Mouse (Mus musculus) heart, adult 2 months (tissue): ENCODE data around the gene Ackr1.

ENCODE experiments used
- CTCF ChIP-seq: fragments of 200-600 bp; IDR thresholded peaks from 2 replicates; pipeline ENCODE4 v1.8.1; 2022; ENCODE audit warnings: antibody characterized with exemption, mild to moderate bottlenecking, moderate library complexity
- EP300 ChIP-seq: fragments of 200-500 bp; IDR thresholded peaks from 2 replicates; pipeline ENCODE4 v1.6.1; 2011; ENCODE audit warnings: low read depth, low read length, control low read depth; ENCODE audit not compliant: insufficient read depth

DNA sequence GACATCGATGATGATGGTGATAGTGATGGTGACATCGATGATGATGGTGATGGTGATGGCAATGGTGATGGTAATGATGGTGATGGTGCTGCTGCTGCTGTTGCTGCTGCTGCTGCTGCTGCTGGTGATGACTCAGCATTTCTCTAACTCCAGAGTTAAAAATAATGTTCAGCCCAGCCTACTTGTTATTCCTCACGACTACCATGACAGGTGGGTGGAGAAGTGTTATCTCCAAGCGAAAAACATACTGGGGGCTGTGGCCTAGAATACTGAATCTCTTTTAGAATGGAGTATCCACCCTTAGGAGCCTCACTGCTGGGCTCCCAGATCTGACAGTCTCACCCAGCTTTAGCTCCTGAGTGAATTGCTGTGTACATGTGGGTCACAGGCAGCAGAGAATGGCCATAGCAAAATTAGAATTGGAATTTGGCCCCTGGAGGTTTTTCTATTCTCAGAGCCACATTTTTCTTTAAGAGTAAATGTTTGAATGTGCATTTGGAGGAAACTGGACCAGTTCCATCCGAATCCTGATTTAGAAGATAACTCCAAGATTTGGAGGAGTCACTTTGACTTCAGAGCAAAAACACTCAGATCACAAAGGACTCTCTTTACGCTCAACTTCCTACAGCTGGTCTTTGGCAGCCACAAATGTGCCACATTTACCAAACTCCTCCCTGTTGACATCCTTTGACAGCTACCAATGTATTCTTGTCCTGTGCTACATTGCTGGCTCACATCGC, 21.7 kb upstream of the Ackr1 start:
- TF ChIP-seq CTCF (no peak), EP300 (no peak)
